Mouse (Mus musculus): ENCODE measurements around the gene Gnmt. TPM values are rescaled to one million over a fixed set of nuclear protein-coding genes. Genes with fewer than 3 reads are reported as not detected.
A peak's percentile ranks its signal among the peaks of the same experiment; 100 is the strongest.

The Gnmt gene
- polyA plus RNA-seq, 1 experiment from 2014 or later = not detected

GRCm38 (mm10) chr17:46703971-46704886 is 24.7 kb downstream of the Gnmt start:
- peak overlapping the region; percentile 53 for H3K4me3 ChIP-seq (ENCODE audit: inconsistent target)
- 7% methylated on average over 40 of the region's 41 CpGs for WGBS (ENCODE audit: missing documents)
- peaks cover 40% of the 10 kb centered on the region for H3K79me2 ChIP-seq (ENCODE audit: inconsistent target)
- no peaks in the 10 kb centered on the region for H3K36me3 ChIP-seq (ENCODE audit: inconsistent target)
- no peak overlapping the region for H3K27ac ChIP-seq

GRCm38 (mm10) chr17:46702506-46702905 is 26.5 kb downstream of the Gnmt start:
- 97% methylated on average over 5 of the region's 5 CpGs for WGBS (ENCODE audit: missing documents)
- Histone ChIP-seq H3K27ac (no peak overlapping the region), H3K36me3 (ENCODE audit: inconsistent target) (no peaks in the 10 kb centered on the region), H3K79me2 (ENCODE audit: inconsistent target) (peaks cover 43% of the 10 kb centered on the region), H3K4me3 (ENCODE audit: inconsistent target) (no peak overlapping the region)

GRCm38 (mm10) chr17:46702100-46702499 is 26.9 kb downstream of the Gnmt start:
- Histone ChIP-seq H3K27ac (no peak overlapping the region), H3K36me3 (ENCODE audit: inconsistent target) (no peaks in the 10 kb centered on the region), H3K4me3 (ENCODE audit: inconsistent target) (no peak overlapping the region), H3K79me2 (ENCODE audit: inconsistent target) (peaks cover 45% of the 10 kb centered on the region)
- WGBS (ENCODE audit: missing documents) = 97% methylated on average over 12 of the region's 12 CpGs

GRCm38 (mm10) chr17:46701489-46701888 is 27.5 kb downstream of the Gnmt start:
- WGBS (ENCODE audit: missing documents) = 89% methylated on average over 12 of the region's 12 CpGs

GRCm38 (mm10) chr17:46699912-46700311 is 29.1 kb downstream of the Gnmt start:
- WGBS (ENCODE audit: missing documents) = 97% methylated on average over 3 of the region's 3 CpGs

More at GRCm38 (mm10) chr17:46701489-46701888, 27.5 kb downstream of the Gnmt start:
- H3K27ac ChIP-seq = no peak overlapping the region
- no peaks in the 10 kb centered on the region for H3K36me3 ChIP-seq (ENCODE audit: inconsistent target)
- no peak overlapping the region for H3K4me3 ChIP-seq (ENCODE audit: inconsistent target)
- peaks cover 49% of the 10 kb centered on the region for H3K79me2 ChIP-seq (ENCODE audit: inconsistent target)

GRCm38 (mm10) chr17:46699245-46699644 is 29.7 kb downstream of the Gnmt start:
- no peak overlapping the region for H3K27ac ChIP-seq
- WGBS (ENCODE audit: missing documents) = 95% methylated on average over 5 of the region's 5 CpGs
- H3K36me3 ChIP-seq (ENCODE audit: inconsistent target) = no peaks in the 10 kb centered on the region
- H3K4me3 ChIP-seq (ENCODE audit: inconsistent target) = no peak overlapping the region
- peaks cover 51% of the 10 kb centered on the region for H3K79me2 ChIP-seq (ENCODE audit: inconsistent target)

More at GRCm38 (mm10) chr17:46699912-46700311, 29.1 kb downstream of the Gnmt start:
- Histone ChIP-seq H3K27ac (no peak overlapping the region), H3K79me2 (ENCODE audit: inconsistent target) (peaks cover 52% of the 10 kb centered on the region), H3K36me3 (ENCODE audit: inconsistent target) (no peaks in the 10 kb centered on the region), H3K4me3 (ENCODE audit: inconsistent target) (no peak overlapping the region)

GRCm38 (mm10) chr17:46698515-46698914 is 30.5 kb downstream of the Gnmt start:
- no peak overlapping the region for H3K27ac ChIP-seq
- no peak overlapping the region for H3K4me3 ChIP-seq (ENCODE audit: inconsistent target)
- peaks cover 44% of the 10 kb centered on the region for H3K79me2 ChIP-seq (ENCODE audit: inconsistent target)
- H3K36me3 ChIP-seq (ENCODE audit: inconsistent target) = no peaks in the 10 kb centered on the region
- WGBS (ENCODE audit: missing documents) = 91% methylated on average over 6 of the region's 6 CpGs

- Histone ChIP-seq H3K27ac (no peak overlapping the region), H3K36me3 (ENCODE audit: inconsistent target) (no peaks in the 10 kb centered on the region), H3K79me2 (ENCODE audit: inconsistent target) (peaks cover 12% of the 10 kb centered on the region; the same call in 1 of the 2 replicates), H3K4me3 (ENCODE audit: inconsistent target) (no peak overlapping the region)
- 93% methylated on average over 1 of the region's 1 CpGs for WGBS (ENCODE audit: missing documents)
Observed at GRCm38 (mm10) chr17:46694517-46695063, 34.4 kb downstream of the Gnmt start.

GRCm38 (mm10) chr17:46691390-46691789 is 37.6 kb downstream of the Gnmt start:
- WGBS (ENCODE audit: missing documents) = 100% methylated on average over 2 of the region's 2 CpGs
- H3K79me2 ChIP-seq (ENCODE audit: inconsistent target) = peaks cover 2% of the 10 kb centered on the region; the same call in 1 of the 2 replicates
- peaks cover 12% of the 10 kb centered on the region; the same call in 1 of the 2 replicates for H3K36me3 ChIP-seq (ENCODE audit: inconsistent target)
- no peak overlapping the region for H3K27ac ChIP-seq
- H3K4me3 ChIP-seq (ENCODE audit: inconsistent target) = no peak overlapping the region

GRCm38 (mm10) chr17:46690665-46691064 is 38.3 kb downstream of the Gnmt start:
- WGBS (ENCODE audit: missing documents) = 99% methylated on average over 11 of the region's 12 CpGs
- Histone ChIP-seq H3K27ac (no peak overlapping the region), H3K79me2 (ENCODE audit: inconsistent target) (no peaks in the 10 kb centered on the region; the same call in 1 of the 2 replicates), H3K4me3 (ENCODE audit: inconsistent target) (no peak overlapping the region), H3K36me3 (ENCODE audit: inconsistent target) (peaks cover 18% of the 10 kb centered on the region)

- Histone ChIP-seq H3K4me3 (ENCODE audit: inconsistent target) (no peak overlapping the region), H3K36me3 (ENCODE audit: inconsistent target) (peaks cover 45% of the 10 kb centered on the region), H3K79me2 (ENCODE audit: inconsistent target) (peaks cover 6% of the 10 kb centered on the region; the same call in 1 of the 2 replicates), H3K27ac (no peak overlapping the region)
- 88% methylated on average over 6 of the region's 6 CpGs for WGBS (ENCODE audit: missing documents)
Observed at GRCm38 (mm10) chr17:46685913-46686312, 43.1 kb downstream of the Gnmt start.

- peaks cover 33% of the 10 kb centered on the region for H3K79me2 ChIP-seq (ENCODE audit: inconsistent target)
- 95% methylated on average over 16 of the region's 16 CpGs for WGBS (ENCODE audit: missing documents)
- no peak overlapping the region for H3K4me3 ChIP-seq (ENCODE audit: inconsistent target)
- H3K27ac ChIP-seq = no peak overlapping the region
- peaks cover 48% of the 10 kb centered on the region for H3K36me3 ChIP-seq (ENCODE audit: inconsistent target)
Observed at GRCm38 (mm10) chr17:46682654-46683389, 46.1 kb downstream of the Gnmt start.

- Histone ChIP-seq H3K4me3 (ENCODE audit: inconsistent target) (peak overlapping the region; percentile 82), H3K79me2 (ENCODE audit: inconsistent target) (peaks cover 42% of the 10 kb centered on the region), H3K27ac (peak overlapping the region; percentile 57), H3K36me3 (ENCODE audit: inconsistent target) (peaks cover 50% of the 10 kb centered on the region)
- 32% methylated on average over 12 of the region's 12 CpGs for WGBS (ENCODE audit: missing documents)
Observed at GRCm38 (mm10) chr17:46681466-46682118, 47.4 kb downstream of the Gnmt start.

- Histone ChIP-seq H3K79me2 (ENCODE audit: inconsistent target) (peaks cover 42% of the 10 kb centered on the region), H3K4me3 (ENCODE audit: inconsistent target) (peak within 1 kb of the TSS; percentile 82), H3K27ac (peak within 1 kb of the TSS; percentile 57), H3K36me3 (ENCODE audit: inconsistent target) (peaks cover 52% of the 10 kb centered on the region)
- WGBS (ENCODE audit: missing documents) = 2% methylated on average over 47 of the region's 49 CpGs
Observed at GRCm38 (mm10) chr17:46680760-46681373, 48.1 kb downstream of the Gnmt start, which contains the start of gene Klhdc3. Gene Klhdc3 (minus strand): TSS chr17:46680914.

All from macrophage (primary cell).